Mouse (Mus musculus) intestine, postnatal 0 days (tissue): ENCODE measurements at regions not wholly inside any gene's neighbourhood (a gene's known extent, or its start where the extent isn't known, plus 50 kb on each side); places are given as distances from the start of the nearest gene placed in this dataset.

Experiments used
- ATAC-seq: fragments of 200-750 bp; cut with Nextera tagmentation; 2 replicates; pipeline ENCODE4 v1.8.0; 2017; ENCODE audit warnings: mild to moderate bottlenecking, moderate TSS enrichment, moderate library complexity
- H3K27ac ChIP-seq: fragments of 300-500 bp; sonication (generic); 2 replicates; pipeline ENCODE4 v1.5.1; 2014; ENCODE audit warnings: mild to moderate bottlenecking, low read depth, low read length, moderate library complexity
- H3K27me3 ChIP-seq: fragments of 300-500 bp; sonication (generic); replicated peaks from 2 replicates; pipeline ENCODE4 v1.6.1; 2014; ENCODE audit warnings: low read length, mixed read lengths; ENCODE audit not compliant: control insufficient read depth, insufficient read depth
- H3K36me3 ChIP-seq: fragments of 300-500 bp; sonication (generic); 2 replicates; pipeline ENCODE4 v1.6.1; 2014; ENCODE audit warnings: mild to moderate bottlenecking, moderate library complexity; ENCODE audit not compliant: control insufficient read depth, insufficient read depth
- H3K4me1 ChIP-seq: fragments of 300-500 bp; sonication (generic); replicated peaks from 2 replicates; pipeline ENCODE4 v1.6.1; 2014; ENCODE audit warnings: antibody characterized with exemption, low read length, mixed read lengths; ENCODE audit not compliant: control insufficient read depth, insufficient read depth
- H3K4me2 ChIP-seq: fragments of 300-500 bp; sonication (generic); replicated peaks from 2 replicates; pipeline ENCODE4 v1.6.1; 2014; ENCODE audit warnings: low read depth, mild to moderate bottlenecking, moderate library complexity
- H3K4me3 ChIP-seq: fragments of 300-500 bp; sonication (generic); 2 replicates; pipeline ENCODE4 v1.5.1; 2014; ENCODE audit warnings: low read depth, low read length
- H3K9ac ChIP-seq: fragments of 300-500 bp; sonication (generic); 2 replicates; pipeline ENCODE4 v1.6.1; 2014; ENCODE audit warnings: mild to moderate bottlenecking, low read depth, low read length
- H3K9me3 ChIP-seq: fragments of 300-500 bp; sonication (generic); 2 replicates; pipeline ENCODE4 v1.6.1; 2016; ENCODE audit warnings: mixed run types; ENCODE audit not compliant: control insufficient read depth
- CTCF ChIP-seq: sonication (generic); IDR thresholded peaks from 2 replicates; pipeline ENCODE4 v1.5.1; 2016; ENCODE audit warnings: low read depth, mild to moderate bottlenecking, control low read depth, antibody characterized with exemption, moderate library complexity
- WGBS: fragments of 180-500 bp; shearing (Covaris S2); extraction: QIAGEN DNeasy Blood & Tissue Kit; methylation state at CpG from one replicate; pipeline ENCODE4 v1.1.7; 2014; 5-methylcytosine and 5-hydroxymethylcytosine counted together

GRCm38 (mm10) chr2:61136926-61137325 lies 173.9 kb upstream of the Rbms1 start:
- ATAC-seq = no peak
- H3K4me3 ChIP-seq = no peak overlapping the region

GRCm38 (mm10) chr2:61123046-61123806 lies 160.2 kb upstream of the Rbms1 start:
- H3K4me1 ChIP-seq = no peaks in the 10 kb centered on the region
- no peak overlapping the region for H3K9ac ChIP-seq
- H3K36me3 ChIP-seq = no peaks in the 10 kb centered on the region
- TF ChIP-seq CTCF = no peak
- no peak overlapping the region for H3K4me2 ChIP-seq
- no peaks in the 10 kb centered on the region for H3K27me3 ChIP-seq
- no peaks in the 10 kb centered on the region for H3K9me3 ChIP-seq
- WGBS = 84% methylated on average over 7 of the region's 7 CpGs
- no peak overlapping the region for H3K27ac ChIP-seq
- no peak for ATAC-seq
- H3K4me3 ChIP-seq = no peak overlapping the region

More at GRCm38 (mm10) chr2:61136926-61137325, 173.9 kb upstream of the Rbms1 start:
- Histone ChIP-seq H3K27me3 (no peaks in the 10 kb centered on the region), H3K4me2 (no peak overlapping the region), H3K27ac (no peak overlapping the region), H3K9me3 (no peaks in the 10 kb centered on the region), H3K36me3 (no peaks in the 10 kb centered on the region), H3K9ac (no peak overlapping the region), H3K4me1 (no peaks in the 10 kb centered on the region)
- 57% methylated on average over 1 of the region's 1 CpGs for WGBS
- TF ChIP-seq CTCF = no peak

DNA sequence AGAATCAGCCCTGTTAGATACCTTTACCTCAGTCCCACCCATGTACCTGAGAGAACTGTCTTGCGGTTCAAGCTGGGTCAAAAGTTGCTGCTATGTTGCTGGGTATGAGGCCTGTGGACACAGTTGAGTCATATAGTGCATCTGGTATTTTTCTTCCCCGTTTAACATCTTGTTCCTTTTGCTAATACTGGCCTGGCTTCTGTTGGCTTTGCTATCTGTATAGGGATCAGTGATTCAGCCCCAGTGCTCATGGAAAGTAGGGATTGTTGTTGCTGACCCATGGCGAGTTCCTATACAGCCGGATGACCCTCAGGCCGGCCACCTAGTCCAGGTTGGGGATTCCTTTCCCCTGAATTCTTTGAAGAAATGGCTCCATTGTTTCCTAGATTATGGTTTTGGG lies 158.3 kb upstream of the Rbms1 start:
- Histone ChIP-seq H3K4me2 (no peak overlapping the region), H3K27me3 (no peaks in the 10 kb centered on the region), H3K36me3 (no peaks in the 10 kb centered on the region), H3K4me3 (no peak overlapping the region), H3K9me3 (no peaks in the 10 kb centered on the region), H3K9ac (no peak overlapping the region), H3K4me1 (no peaks in the 10 kb centered on the region), H3K27ac (no peak overlapping the region)
- no peak for ATAC-seq
- 79% methylated on average over 5 of the region's 5 CpGs for WGBS
- TF ChIP-seq CTCF = no peak

DNA sequence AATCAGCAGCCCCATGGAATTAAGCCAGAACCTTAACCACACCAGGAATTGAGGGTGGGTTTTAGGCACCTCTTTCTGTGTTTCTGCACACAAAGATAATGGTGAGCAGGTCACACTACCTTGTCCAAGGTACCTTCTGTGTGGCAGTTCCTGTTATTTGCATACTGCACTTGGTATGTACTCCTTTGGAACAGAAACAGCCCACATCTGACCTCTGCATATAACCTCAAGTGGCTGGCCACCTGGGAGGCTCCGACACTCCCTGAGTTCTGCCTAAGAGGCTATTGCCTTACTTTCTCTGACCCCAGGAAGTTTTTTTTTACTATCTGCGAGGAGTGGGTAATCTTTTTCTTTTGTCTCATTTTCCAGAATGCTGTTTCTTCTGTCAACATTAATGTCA lies 151.6 kb upstream of the Rbms1 start:
- 53% methylated on average over 2 of the region's 2 CpGs for WGBS
- no peak overlapping the region for H3K4me3 ChIP-seq
- H3K4me2 ChIP-seq = no peak overlapping the region
- no peaks in the 10 kb centered on the region for H3K36me3 ChIP-seq
- H3K9me3 ChIP-seq = no peaks in the 10 kb centered on the region
- H3K4me1 ChIP-seq = no peaks in the 10 kb centered on the region
- H3K27me3 ChIP-seq = no peaks in the 10 kb centered on the region
- no peak overlapping the region for H3K9ac ChIP-seq
- no peak for TF ChIP-seq CTCF
- ATAC-seq = no peak
- H3K27ac ChIP-seq = no peak overlapping the region

GRCm38 (mm10) chr2:61113916-61114315 lies 150.9 kb upstream of the Rbms1 start:
- H3K27ac ChIP-seq = no peak overlapping the region
- no peaks in the 10 kb centered on the region for H3K27me3 ChIP-seq
- H3K4me2 ChIP-seq = no peak overlapping the region
- H3K4me1 ChIP-seq = no peaks in the 10 kb centered on the region
- ATAC-seq = no peak
- H3K4me3 ChIP-seq = no peak overlapping the region
- no peaks in the 10 kb centered on the region for H3K9me3 ChIP-seq
- WGBS = 84% methylated on average over 6 of the region's 6 CpGs
- H3K9ac ChIP-seq = no peak overlapping the region
- TF ChIP-seq CTCF = no peak
- H3K36me3 ChIP-seq = no peaks in the 10 kb centered on the region

DNA sequence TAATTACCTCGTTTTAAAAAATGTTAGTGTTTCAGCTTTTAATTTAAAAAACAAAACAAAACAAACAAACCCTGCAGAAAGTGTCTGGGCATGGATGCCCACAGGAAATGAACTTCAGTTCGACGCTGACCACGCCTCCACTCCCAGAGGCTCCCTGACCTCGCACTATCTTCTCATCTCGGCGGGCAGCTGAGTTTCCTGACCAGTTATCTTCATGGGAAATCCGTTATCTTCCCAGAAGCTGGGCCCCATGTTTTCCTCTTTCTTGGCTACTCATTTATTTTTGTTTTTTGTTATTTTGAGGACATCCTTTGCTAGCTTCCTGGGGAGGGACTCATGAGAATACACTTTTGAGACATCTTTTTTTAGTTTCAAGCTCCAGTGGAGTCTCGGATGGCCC lies 147.6 kb upstream of the Rbms1 start:
- no peak overlapping the region for H3K9ac ChIP-seq
- no peak for ATAC-seq
- no peaks in the 10 kb centered on the region for H3K4me1 ChIP-seq
- no peak for TF ChIP-seq CTCF
- no peak overlapping the region for H3K4me3 ChIP-seq
- 50% methylated on average over 9 of the region's 9 CpGs for WGBS
- H3K4me2 ChIP-seq = no peak overlapping the region
- H3K27ac ChIP-seq = no peak overlapping the region
- no peaks in the 10 kb centered on the region for H3K9me3 ChIP-seq
- H3K27me3 ChIP-seq = no peaks in the 10 kb centered on the region
- no peaks in the 10 kb centered on the region for H3K36me3 ChIP-seq
